Mouse (Mus musculus) lung, adult 2 months (tissue): ENCODE results near the gene Gabpb1. TPM values are rescaled to one million over a fixed set of nuclear protein-coding genes. Genes with fewer than 3 reads are reported as not detected.

Experiments used
- DNase-seq: peaks from one replicate; pipeline ENCODE4 v3.0.0; 2022
- H3K4me1 ChIP-seq: fragments of 200-500 bp; 2 replicates; pipeline ENCODE4 v1.6.1; 2011; ENCODE audit warnings: low read length; ENCODE audit not compliant: control insufficient read depth, insufficient read depth
- H3K4me3 ChIP-seq: fragments of 200-500 bp; replicated peaks from 2 replicates; pipeline ENCODE3; 2011; ENCODE audit warnings: low read depth, mild to moderate bottlenecking, control low read depth, low read length; ENCODE audit errors: extremely low read depth
- CTCF ChIP-seq: fragments of 200-500 bp; IDR thresholded peaks from 2 replicates; pipeline ENCODE4 v1.5.1; 2011; ENCODE audit warnings: mild to moderate bottlenecking, low read length, control low read depth; ENCODE audit not compliant: insufficient read depth
- POLR2A ChIP-seq: fragments of 200-500 bp; IDR thresholded peaks from 2 replicates; pipeline ENCODE4 v1.6.1; 2011; ENCODE audit warnings: low read depth, mild to moderate bottlenecking, control low read depth, low read length, borderline replicate concordance; ENCODE audit errors: extremely low read depth
- WGBS: fragments of 180-500 bp; shearing (Covaris S2); methylation state at CpG from one replicate; pipeline ENCODE4 v1.1.7; 2018; 5-methylcytosine and 5-hydroxymethylcytosine counted together
- polyA plus RNA-seq: library from polyadenylated mRNA; depleted of rRNA; stranded (reverse); fragments of >200 nt; gene quantifications from 2 replicates; pipeline ENCODE4 v1.2.3, GENCODE M21; 2012; rRNA removed

Gene Gabpb1
- 7.1 and 11.6 TPM in 2 replicates for polyA plus RNA-seq

DNA sequence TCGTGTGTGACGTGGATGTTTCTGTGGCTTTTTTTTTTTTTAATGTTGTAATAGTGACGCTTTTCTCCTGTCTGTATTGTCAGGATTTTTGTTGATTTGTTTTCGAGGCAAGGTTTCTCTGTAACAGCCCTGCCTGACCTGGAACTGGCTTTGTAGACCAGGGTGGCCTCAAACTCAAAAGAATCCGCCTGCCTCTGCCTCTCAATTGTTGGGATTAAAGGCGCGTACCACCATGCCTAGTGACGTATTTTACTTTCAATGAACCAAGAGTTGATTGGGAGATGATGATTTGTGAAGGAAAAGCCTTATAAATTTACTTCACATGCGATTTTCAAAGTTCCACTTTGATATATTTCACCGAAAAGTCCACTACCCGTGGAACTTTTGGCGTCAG is at the start of gene Gabpb1:
Gene Gabpb1 (minus strand): TSS at position 216 of the 394 bp plus-strand sequence.
- no peak for DNase-seq
- TF ChIP-seq POLR2A: no peak
- TF ChIP-seq CTCF: no peak
- H3K4me1 ChIP-seq: peaks cover 5% of the 10 kb centered on the region
- H3K4me3 ChIP-seq: peak within 1 kb of the TSS; percentile 71
- 16% methylated on average over 12 of the region's 12 CpGs for WGBS

DNA sequence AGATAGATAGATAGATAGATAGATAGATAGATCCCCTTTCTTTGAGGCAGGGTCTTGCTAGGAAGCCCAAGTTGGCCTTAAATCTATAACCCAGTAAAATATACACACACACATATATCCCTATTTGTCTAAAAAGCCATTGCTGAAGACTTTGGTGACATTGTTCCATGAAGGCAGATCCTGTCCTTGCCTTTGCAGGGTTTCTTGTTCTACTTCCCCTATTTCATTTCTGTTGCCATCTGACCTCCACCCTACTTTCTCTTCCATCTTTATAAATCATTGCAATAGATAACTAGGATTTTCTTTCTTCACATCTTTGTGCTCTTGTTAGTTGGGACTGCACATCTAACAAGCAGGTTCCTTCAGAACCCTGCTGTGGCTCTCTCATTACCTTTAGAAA is 36.8 kb upstream of the Gabpb1 start:
- Histone ChIP-seq H3K4me1 (peaks cover 4% of the 10 kb centered on the region), H3K4me3 (no peak overlapping the region)
- DNase-seq: no peak
- TF ChIP-seq CTCF: no peak
- TF ChIP-seq POLR2A: no peak

- TF ChIP-seq POLR2A: no peak
- no peak for TF ChIP-seq CTCF
- DNase-seq: no peak
- Histone ChIP-seq H3K4me3 (no peak overlapping the region), H3K4me1 (peaks cover 6% of the 10 kb centered on the region)
- WGBS: 94% methylated on average over 5 of the region's 5 CpGs
These were observed 36.4 kb upstream of the Gabpb1 start for GRCm38 (mm10) chr2:126712526-126712925.

- no peak for DNase-seq
- Histone ChIP-seq H3K4me3 (peak overlapping the region; percentile 44), H3K4me1 (peaks cover 6% of the 10 kb centered on the region)
- no peak for TF ChIP-seq CTCF
- TF ChIP-seq POLR2A: no peak
- WGBS: 54% methylated on average over 4 of the region's 4 CpGs
These were observed 32.2 kb upstream of the Gabpb1 start for GRCm38 (mm10) chr2:126708361-126708760.

- Histone ChIP-seq H3K4me1 (peaks cover 6% of the 10 kb centered on the region), H3K4me3 (peak overlapping the region; percentile 94)
- DNase-seq: no peak
- TF ChIP-seq POLR2A (no peak), CTCF (no peak)
- WGBS: under 1% methylated on average over 23 of the region's 23 CpGs
These were observed 31.3 kb upstream of the Gabpb1 start for GRCm38 (mm10) chr2:126707438-126707779.

- peak within 1 kb of the TSS; percentile 94 for H3K4me3 ChIP-seq
- no peak for TF ChIP-seq CTCF
- TF ChIP-seq POLR2A: peak; percentile 97
- H3K4me1 ChIP-seq: peaks cover 6% of the 10 kb centered on the region
- peak; percentile 97 for DNase-seq
- WGBS: 2% methylated on average over 47 of the region's 47 CpGs
These were observed 30.8 kb upstream of the Gabpb1 start, which contains the start of gene Usp8 for GRCm38 (mm10) chr2:126706759-126707437. Gene Usp8 (plus strand): TSS chr2:126707328.

- TF ChIP-seq POLR2A: no peak
- TF ChIP-seq CTCF: no peak
- Histone ChIP-seq H3K4me3 (no peak overlapping the region), H3K4me1 (no peaks in the 10 kb centered on the region; the same call in none of the 2 replicates)
- no peak for DNase-seq
- WGBS: 58% methylated on average over 6 of the region's 6 CpGs
These were observed 19.1 kb upstream of the Gabpb1 start for GRCm38 (mm10) chr2:126695285-126695684.

DNA sequence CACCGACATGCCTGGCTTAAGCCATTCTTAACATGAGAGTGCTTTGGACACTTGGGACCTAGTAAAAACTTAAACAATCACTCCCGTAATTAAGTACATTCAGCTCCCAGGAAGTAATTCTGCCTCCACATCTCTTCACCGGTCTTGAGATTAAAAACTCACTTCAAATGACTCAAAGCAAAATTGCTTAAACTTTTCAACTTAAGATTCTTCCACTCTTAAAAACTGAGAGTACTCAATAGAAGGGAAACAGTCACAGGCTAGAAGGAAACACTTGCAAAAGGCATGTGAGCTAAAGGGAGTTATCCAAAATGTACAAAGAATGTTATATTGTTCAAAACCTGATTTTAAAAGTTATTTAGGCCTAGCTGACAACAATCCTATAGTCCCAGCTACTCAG is 15.2 kb upstream of the Gabpb1 start:
- no peak for TF ChIP-seq CTCF
- TF ChIP-seq POLR2A: no peak
- 68% methylated on average over 3 of the region's 3 CpGs for WGBS
- no peaks in the 10 kb centered on the region; the same call in none of the 2 replicates for H3K4me1 ChIP-seq
- H3K4me3 ChIP-seq: no peak overlapping the region
- no peak for DNase-seq

DNA sequence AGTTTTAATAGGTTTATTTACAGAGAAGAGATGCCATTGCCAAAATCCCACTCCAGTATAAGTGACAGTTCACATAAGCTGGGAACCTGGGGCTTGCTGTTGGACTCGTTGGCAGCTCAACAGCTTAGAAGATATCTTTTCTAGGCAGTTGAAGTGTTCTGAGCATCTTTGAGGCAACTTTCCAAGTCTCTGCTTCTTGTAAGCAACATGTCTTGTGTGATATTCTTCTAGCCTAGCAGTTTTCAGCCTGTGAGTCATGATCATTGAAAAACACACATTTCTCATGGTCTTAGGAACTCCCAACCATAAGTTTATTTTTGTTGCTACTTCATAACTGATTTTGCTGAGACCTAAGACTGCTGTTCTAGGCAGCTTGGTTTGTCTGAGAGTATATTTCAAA is 6.8 kb upstream of the Gabpb1 start:
- DNase-seq: no peak
- Histone ChIP-seq H3K4me3 (no peak overlapping the region), H3K4me1 (peaks cover 12% of the 10 kb centered on the region)
- no peak for TF ChIP-seq CTCF
- TF ChIP-seq POLR2A: no peak
- WGBS: 30% methylated on average over 1 of the region's 1 CpGs

DNA sequence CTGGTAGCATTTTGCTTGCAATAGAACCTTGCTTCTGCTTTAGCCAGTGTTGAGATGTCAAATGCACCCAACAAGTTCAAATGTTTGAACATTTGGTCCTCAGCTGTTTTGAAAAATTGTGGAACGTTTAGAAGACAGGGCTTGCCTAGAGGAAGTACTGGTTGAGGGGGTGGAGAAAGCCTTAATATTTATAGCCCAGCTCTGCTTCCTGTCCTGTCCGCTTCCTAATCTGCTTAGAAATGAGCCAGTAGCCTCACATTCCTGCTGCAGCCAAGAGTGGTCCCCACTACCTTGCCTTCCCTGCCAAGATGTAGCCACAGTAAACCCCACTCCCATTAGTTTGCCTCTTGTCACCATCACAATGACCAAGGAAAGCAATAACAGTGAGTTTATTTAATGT is 6.2 kb upstream of the Gabpb1 start:
- no peak for DNase-seq
- Histone ChIP-seq H3K4me3 (no peak overlapping the region), H3K4me1 (peaks cover 15% of the 10 kb centered on the region)
- WGBS: 5% methylated on average over 2 of the region's 2 CpGs
- TF ChIP-seq POLR2A: no peak
